Mouse (Mus musculus) bone marrow, adult 2 months (tissue): Measurements from ENCODE around the gene Umad1.

Experiments
- CTCF ChIP-seq: fragments of 200-500 bp; IDR thresholded peaks from 2 replicates; pipeline ENCODE4 v1.5.1; 2011; ENCODE audit warnings: low read length, control low read depth; ENCODE audit not compliant: control insufficient read depth, insufficient read depth
- POLR2A ChIP-seq: fragments of 200-500 bp; IDR thresholded peaks from 2 replicates; pipeline ENCODE4 v1.6.1; 2011; ENCODE audit warnings: low read depth, mild to moderate bottlenecking, control low read depth, low read length, borderline replicate concordance; ENCODE audit not compliant: control insufficient read depth

DNA sequence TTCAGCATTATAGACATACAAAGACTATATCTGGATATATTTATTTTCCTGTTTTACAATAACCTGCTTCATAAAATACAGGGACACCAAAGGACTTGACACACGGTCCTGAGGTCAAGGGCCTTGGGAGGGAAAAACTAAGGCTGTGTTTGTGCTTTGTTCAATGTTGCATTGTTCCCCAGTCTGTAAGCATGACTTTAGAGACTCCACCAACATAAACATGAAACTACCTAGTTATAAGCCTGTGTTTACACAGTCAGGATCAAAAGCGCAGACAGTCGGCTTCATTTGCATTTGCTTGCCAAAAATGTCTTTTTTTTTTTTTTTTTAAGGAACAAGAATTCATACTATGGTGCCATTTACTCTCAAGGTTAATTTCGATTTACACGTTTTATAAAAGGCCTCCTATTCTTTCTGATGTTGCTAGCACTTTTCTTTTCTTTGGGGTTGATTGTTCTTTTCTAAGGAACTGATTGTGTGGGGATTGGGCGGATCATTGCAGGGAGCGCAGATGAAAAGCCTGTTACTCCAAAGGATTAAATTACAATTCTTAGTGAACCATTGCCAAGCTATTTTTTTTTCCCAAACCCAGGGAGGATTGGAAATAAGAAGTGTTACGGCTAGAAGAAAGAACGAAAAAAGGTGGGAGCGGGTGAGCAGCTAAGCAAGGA, 208.7 kb downstream of the Umad1 start:
- TF ChIP-seq POLR2A (no peak), CTCF (no peak)
